Mouse (Mus musculus) liver, postnatal 0 days (tissue): ENCODE measurements around the gene Gm20388.

Source experiments
- CTCF ChIP-seq: sonication (generic); IDR thresholded peaks from 2 replicates; pipeline ENCODE4 v1.5.1; 2016; ENCODE audit warnings: antibody characterized with exemption, low read depth
- EP300 ChIP-seq: IDR thresholded peaks from 2 replicates; pipeline ENCODE4 v1.6.1; 2016; ENCODE audit warnings: antibody characterized with exemption, low read depth, mild to moderate bottlenecking

- TF ChIP-seq CTCF (no peak), EP300 (no peak)
Observed at GRCm38 (mm10) chr8:122938170-122938569, 3027.5 kb downstream of the Gm20388 start.
